Mouse (Mus musculus) hindbrain, embryonic 13.5 days (tissue): Measurements from ENCODE around the gene Unc13a. TPM values are rescaled to one million over a fixed set of nuclear protein-coding genes. Genes with fewer than 3 reads are reported as not detected.

Source experiments
- ATAC-seq: fragments of 200-750 bp; cut with Nextera tagmentation; 2 replicates; pipeline ENCODE4 v1.8.0; 2017; ENCODE audit warnings: moderate TSS enrichment; ENCODE audit not compliant: low FRiP score
- H3K27ac ChIP-seq: fragments of 300-500 bp; sonication (generic); 2 replicates; pipeline ENCODE4 v1.5.1; 2015; ENCODE audit warnings: inconsistent platforms, mild to moderate bottlenecking, moderate library complexity
- H3K27me3 ChIP-seq: fragments of 300-500 bp; sonication (generic); 2 replicates; pipeline ENCODE4 v1.6.1; 2015; ENCODE audit warnings: mild to moderate bottlenecking, inconsistent platforms
- H3K36me3 ChIP-seq: fragments of 300-500 bp; sonication (generic); 2 replicates; pipeline ENCODE4 v1.6.1; 2015; ENCODE audit warnings: mild to moderate bottlenecking, inconsistent platforms
- H3K4me1 ChIP-seq: fragments of 300-500 bp; sonication (generic); replicated peaks from 2 replicates; pipeline ENCODE4 v1.6.1; 2015; ENCODE audit warnings: inconsistent platforms
- H3K4me2 ChIP-seq: fragments of 300-500 bp; sonication (generic); 2 replicates; pipeline ENCODE4 v1.6.1; 2015; ENCODE audit warnings: inconsistent platforms, mild to moderate bottlenecking, moderate library complexity
- H3K4me3 ChIP-seq: fragments of 300-500 bp; sonication (generic); 2 replicates; pipeline ENCODE4 v1.5.1; 2015; ENCODE audit warnings: mild to moderate bottlenecking, inconsistent platforms
- H3K9ac ChIP-seq: fragments of 300-500 bp; sonication (generic); 2 replicates; pipeline ENCODE4 v1.6.1; 2015; ENCODE audit warnings: mild to moderate bottlenecking, inconsistent platforms
- H3K9me3 ChIP-seq: fragments of 300-500 bp; sonication (generic); 2 replicates; pipeline ENCODE4 v1.6.1; 2016; ENCODE audit warnings: inconsistent platforms
- WGBS: fragments of 180-500 bp; shearing (Covaris S2); methylation state at CpG from one replicate; pipeline ENCODE4 v1.1.7; 2015; 5-methylcytosine and 5-hydroxymethylcytosine counted together
- polyA plus RNA-seq: library from polyadenylated mRNA; unstranded; fragments of >200 nt; fragmentation: Nextera tagmentation; extraction: Ambion mirVana; gene quantifications from 2 replicates; pipeline ENCODE4 v1.2.1, GENCODE M21; 2015

The Unc13a gene
- polyA plus RNA-seq, 1 experiment from 2014 or later: 18.9 TPM

DNA sequence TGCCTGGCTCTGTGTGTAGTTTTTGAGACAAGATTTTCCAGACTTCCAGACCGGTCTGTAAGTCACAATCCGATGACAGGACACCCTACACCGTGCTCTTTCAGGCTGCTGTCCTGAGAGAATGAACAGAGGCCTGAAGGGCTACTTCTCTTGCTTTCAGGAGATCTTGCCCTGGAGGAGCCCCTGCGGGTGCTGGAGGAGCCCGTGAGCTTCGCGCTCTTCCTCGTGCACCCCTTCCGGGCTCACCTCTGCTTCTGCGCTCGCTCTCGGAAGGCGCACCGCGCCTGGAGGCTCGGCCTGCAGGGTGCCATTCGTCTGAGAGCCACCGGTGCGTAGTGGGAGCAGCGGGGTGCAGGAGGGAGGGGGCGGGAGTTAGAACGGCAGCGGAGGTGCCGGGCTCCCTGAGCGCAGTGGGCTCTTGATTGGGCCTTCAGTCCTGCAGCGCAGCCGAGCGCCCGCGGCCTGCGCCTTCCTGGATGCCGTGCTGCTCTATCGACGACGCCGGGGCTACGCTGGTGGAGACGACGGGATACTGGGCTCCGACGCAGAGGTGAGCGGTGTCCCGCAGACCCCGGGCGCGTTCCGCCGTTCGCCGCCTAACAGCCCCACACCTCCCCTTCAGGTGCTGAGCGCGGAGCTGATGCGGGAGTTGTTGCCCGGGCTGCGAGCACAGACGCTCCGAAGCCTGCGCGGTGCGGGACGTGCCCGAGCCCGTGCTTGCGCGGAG lies 69.5 kb downstream of the Unc13a start:
- Histone ChIP-seq H3K9me3 (no peaks in the 10 kb centered on the region), H3K27me3 (peaks cover 56% of the 10 kb centered on the region), H3K9ac (peak overlapping the region; percentile 64), H3K4me3 (peak overlapping the region; percentile 34), H3K27ac (peak overlapping the region; percentile 31; the same call in 1 of the 2 replicates), H3K4me1 (peaks cover 21% of the 10 kb centered on the region), H3K36me3 (peaks cover 12% of the 10 kb centered on the region), H3K4me2 (peak overlapping the region; percentile 55)
- WGBS: 2% methylated on average over 65 of the region's 65 CpGs
- ATAC-seq: peak; percentile 7

DNA sequence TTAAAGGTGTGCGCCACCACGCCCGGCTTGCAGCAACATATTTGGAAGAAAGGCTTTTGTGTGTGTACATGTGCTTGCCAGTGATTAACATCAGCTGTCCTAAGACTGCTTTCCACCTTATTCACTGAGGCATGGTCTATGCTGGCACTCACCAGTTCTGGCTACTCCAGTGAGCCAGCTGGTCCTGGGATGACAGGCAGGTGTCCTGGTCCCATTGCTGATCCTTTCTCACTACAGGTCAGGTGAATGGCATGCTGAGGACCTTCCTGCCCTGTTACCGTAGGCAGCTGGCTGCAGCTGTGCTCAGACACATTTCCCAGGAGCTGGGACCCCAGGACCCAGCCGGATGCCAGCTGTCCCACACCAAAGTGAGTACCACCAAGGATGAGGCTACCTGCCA lies 72.7 kb downstream of the Unc13a start:
- ATAC-seq: no peak
- 96% methylated on average over 5 of the region's 5 CpGs for WGBS
- H3K36me3 ChIP-seq: peaks cover 24% of the 10 kb centered on the region
- no peaks in the 10 kb centered on the region for H3K9me3 ChIP-seq
- peaks cover 37% of the 10 kb centered on the region for H3K4me1 ChIP-seq
- no peak overlapping the region for H3K27ac ChIP-seq
- no peak overlapping the region for H3K9ac ChIP-seq
- peaks cover 41% of the 10 kb centered on the region for H3K27me3 ChIP-seq
- H3K4me3 ChIP-seq: no peak overlapping the region
- H3K4me2 ChIP-seq: no peak overlapping the region

GRCm38 (mm10) chr8:71598375-71598774 lies 73.2 kb downstream of the Unc13a start:
- no peak for ATAC-seq
- H3K4me2 ChIP-seq: no peak overlapping the region
- no peak overlapping the region for H3K27ac ChIP-seq
- H3K36me3 ChIP-seq: peaks cover 25% of the 10 kb centered on the region
- H3K4me1 ChIP-seq: peaks cover 40% of the 10 kb centered on the region
- H3K27me3 ChIP-seq: peaks cover 36% of the 10 kb centered on the region
- no peak overlapping the region for H3K9ac ChIP-seq
- H3K4me3 ChIP-seq: no peak overlapping the region
- no peaks in the 10 kb centered on the region for H3K9me3 ChIP-seq

DNA sequence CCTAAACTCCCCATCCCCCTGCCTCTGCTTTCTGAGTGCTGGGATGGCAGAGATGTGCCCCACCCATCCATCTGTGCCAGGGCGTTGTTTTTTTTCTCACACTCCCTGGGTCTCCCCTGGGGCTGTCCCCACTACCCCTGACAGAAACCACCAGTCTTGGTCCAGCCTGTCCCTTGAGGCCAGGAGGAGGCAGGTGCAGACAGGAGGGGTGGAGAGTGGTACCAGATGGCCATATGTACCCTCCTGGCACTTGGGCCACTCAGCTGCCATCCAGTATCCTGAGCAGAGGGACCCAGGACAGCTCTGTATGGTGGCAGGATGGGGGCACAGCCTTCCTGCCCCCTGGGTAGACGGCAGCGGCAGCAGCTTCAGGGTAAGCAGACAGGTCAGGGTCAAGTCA lies 74.1 kb downstream of the Unc13a start, which contains the start of gene Fam129c:
Gene Fam129c (plus strand): TSS at position 198 of the 400 bp plus-strand sequence.
- ATAC-seq: no peak
- no peak within 1 kb of the TSS for H3K27ac ChIP-seq
- peaks cover 27% of the 10 kb centered on the region for H3K27me3 ChIP-seq
- peaks cover 39% of the 10 kb centered on the region for H3K4me1 ChIP-seq
- H3K36me3 ChIP-seq: peaks cover 25% of the 10 kb centered on the region
- peak within 1 kb of the TSS; percentile 21; the same call in 1 of the 2 replicates for H3K9ac ChIP-seq
- 58% methylated on average over 3 of the region's 3 CpGs for WGBS
- H3K9me3 ChIP-seq: no peaks in the 10 kb centered on the region
- H3K4me2 ChIP-seq: no peak within 1 kb of the TSS
- no peak within 1 kb of the TSS for H3K4me3 ChIP-seq

DNA sequence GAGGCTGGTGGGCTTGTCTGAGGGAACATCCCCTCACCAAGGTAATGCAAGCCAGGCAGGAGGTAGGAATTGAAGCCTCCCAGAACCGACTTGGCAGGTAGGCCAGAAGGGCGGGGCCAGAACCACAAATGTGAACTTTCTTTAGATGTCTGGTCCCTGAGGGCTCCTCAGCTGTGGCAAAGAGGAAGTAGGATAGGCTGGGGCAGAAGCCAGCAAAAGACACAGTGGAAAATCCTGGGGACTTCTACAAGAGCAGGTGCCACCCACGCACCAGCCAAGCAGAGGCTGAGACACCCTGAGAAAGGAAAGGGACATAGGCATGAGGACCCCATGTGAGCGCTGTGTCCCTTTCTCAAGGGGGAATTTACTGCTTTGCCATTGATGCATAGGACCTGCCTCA lies 74.8 kb downstream of the Unc13a start:
- no peak for ATAC-seq
- H3K9ac ChIP-seq: no peak overlapping the region
- WGBS: 88% methylated on average over 4 of the region's 4 CpGs
- H3K4me2 ChIP-seq: no peak overlapping the region
- no peak overlapping the region for H3K4me3 ChIP-seq
- peaks cover 20% of the 10 kb centered on the region for H3K27me3 ChIP-seq
- H3K9me3 ChIP-seq: no peaks in the 10 kb centered on the region
- H3K27ac ChIP-seq: no peak overlapping the region
- peaks cover 33% of the 10 kb centered on the region for H3K4me1 ChIP-seq
- H3K36me3 ChIP-seq: peaks cover 25% of the 10 kb centered on the region

- Histone ChIP-seq H3K4me3 (no peak overlapping the region), H3K9ac (peak overlapping the region; percentile 21; the same call in 1 of the 2 replicates), H3K4me2 (0 out of 2 replicates have a peak overlapping the region, but pooled peaks have one; percentile 23), H3K27me3 (peaks cover 16% of the 10 kb centered on the region), H3K9me3 (no peaks in the 10 kb centered on the region), H3K36me3 (peaks cover 25% of the 10 kb centered on the region), H3K4me1 (peaks cover 33% of the 10 kb centered on the region), H3K27ac (no peak overlapping the region)
- 61% methylated on average over 6 of the region's 6 CpGs for WGBS
- no peak for ATAC-seq
Observed at GRCm38 (mm10) chr8:71596384-71596783, 75.2 kb downstream of the Unc13a start.

GRCm38 (mm10) chr8:71595862-71596261 lies 75.7 kb downstream of the Unc13a start:
- Histone ChIP-seq H3K9ac (peak overlapping the region; percentile 21; the same call in 1 of the 2 replicates), H3K4me1 (peaks cover 38% of the 10 kb centered on the region), H3K4me2 (peak overlapping the region; percentile 23; the same call in 1 of the 2 replicates), H3K4me3 (no peak overlapping the region), H3K9me3 (no peaks in the 10 kb centered on the region), H3K27ac (no peak overlapping the region), H3K27me3 (peaks cover 11% of the 10 kb centered on the region), H3K36me3 (peaks cover 25% of the 10 kb centered on the region)
- 8% methylated on average over 27 of the region's 27 CpGs for WGBS
- ATAC-seq: peak; percentile 2; the same call in 1 of the 2 replicates

- Histone ChIP-seq H3K4me3 (no peak overlapping the region), H3K4me2 (no peak overlapping the region), H3K27ac (no peak overlapping the region), H3K4me1 (peaks cover 45% of the 10 kb centered on the region), H3K36me3 (peaks cover 18% of the 10 kb centered on the region), H3K27me3 (no peaks in the 10 kb centered on the region), H3K9ac (peak overlapping the region; percentile 43; the same call in 1 of the 2 replicates), H3K9me3 (no peaks in the 10 kb centered on the region)
- 97% methylated on average over 4 of the region's 4 CpGs for WGBS
- no peak for ATAC-seq
Observed at GRCm38 (mm10) chr8:71594324-71594722, 77.2 kb downstream of the Unc13a start.

GRCm38 (mm10) chr8:71593556-71594323 lies 77.8 kb downstream of the Unc13a start:
- no peak for ATAC-seq
- Histone ChIP-seq H3K27ac (peak overlapping the region; percentile 99; the same call in 1 of the 2 replicates), H3K4me2 (peak overlapping the region; percentile 85), H3K9ac (peak overlapping the region; percentile 96), H3K36me3 (peaks cover 13% of the 10 kb centered on the region; the same call in 1 of the 2 replicates), H3K4me1 (peaks cover 45% of the 10 kb centered on the region), H3K27me3 (no peaks in the 10 kb centered on the region), H3K9me3 (no peaks in the 10 kb centered on the region), H3K4me3 (no peak overlapping the region; the same call in 1 of the 2 replicates)
- 93% methylated on average over 8 of the region's 8 CpGs for WGBS

DNA sequence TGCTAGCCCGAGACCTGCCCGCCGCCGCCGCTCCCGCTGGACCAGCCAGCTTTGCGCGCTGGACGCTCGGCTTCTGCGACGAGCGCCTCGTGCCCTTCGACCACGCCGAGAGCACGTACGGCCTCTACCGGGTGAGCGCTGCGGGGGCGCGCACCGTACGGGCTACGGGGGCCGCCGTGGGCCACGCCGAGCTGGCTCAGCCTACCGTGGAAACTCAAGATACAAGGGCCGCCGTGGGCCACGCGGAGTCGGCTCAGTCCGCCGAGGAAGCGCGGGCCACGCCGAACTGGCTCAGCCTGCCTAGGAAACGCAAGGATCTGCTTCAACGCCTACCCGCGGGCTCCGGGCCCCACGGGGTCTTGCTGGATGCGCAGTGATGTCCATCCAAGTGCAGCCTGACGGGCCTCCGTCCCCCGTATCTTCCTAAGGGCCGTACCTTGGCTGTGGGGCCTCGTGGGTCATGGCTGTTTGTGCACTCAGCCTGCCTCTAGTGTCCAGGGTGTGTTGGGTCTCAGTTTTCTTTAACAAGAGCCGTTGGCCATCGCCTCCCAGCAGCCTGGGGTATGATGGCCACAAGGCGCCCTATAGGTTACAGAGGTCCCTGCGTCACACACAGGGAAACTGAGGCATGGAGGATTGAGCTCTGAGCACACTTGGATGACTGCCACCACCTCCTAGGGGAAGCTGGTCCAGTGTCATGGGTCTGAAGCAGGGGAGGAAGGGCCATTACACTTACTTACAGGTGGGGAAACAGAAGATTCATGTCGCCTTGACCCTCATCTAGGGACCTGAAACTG lies 79.0 kb downstream of the Unc13a start:
- Histone ChIP-seq H3K4me3 (peak overlapping the region; percentile 66), H3K27ac (peak overlapping the region; percentile 99), H3K9me3 (no peaks in the 10 kb centered on the region), H3K9ac (peak overlapping the region; percentile 96), H3K4me1 (peaks cover 45% of the 10 kb centered on the region), H3K36me3 (peaks cover 16% of the 10 kb centered on the region; the same call in 1 of the 2 replicates), H3K4me2 (peak overlapping the region; percentile 85), H3K27me3 (no peaks in the 10 kb centered on the region)
- peak; percentile 76 for ATAC-seq
- 5% methylated on average over 60 of the region's 60 CpGs for WGBS

GRCm38 (mm10) chr8:71591471-71592373 lies 79.8 kb downstream of the Unc13a start, which contains the start of gene Pgls:
Gene Pgls (plus strand): TSS chr8:71592176.
- no peaks in the 10 kb centered on the region for H3K27me3 ChIP-seq
- ATAC-seq: peak; percentile 83
- under 1% methylated on average over 71 of the region's 71 CpGs for WGBS
- H3K27ac ChIP-seq: peak within 1 kb of the TSS; percentile 99
- H3K4me3 ChIP-seq: peak within 1 kb of the TSS; percentile 66
- H3K9me3 ChIP-seq: no peaks in the 10 kb centered on the region
- peak within 1 kb of the TSS; percentile 85 for H3K4me2 ChIP-seq
- peaks cover 24% of the 10 kb centered on the region for H3K36me3 ChIP-seq
- peak within 1 kb of the TSS; percentile 96 for H3K9ac ChIP-seq
- H3K4me1 ChIP-seq: peaks cover 40% of the 10 kb centered on the region
